Mouse (Mus musculus) c-Kit-negative CD71-positive TER-119-positive erythroid progenitor cells, embryonic 14.5 days (primary cell): ENCODE measurements around the gene Zfp219.

Experiments used
- DNase-seq: peaks from one replicate; pipeline ENCODE4 v3.0.0-alpha.2; 2013; ENCODE audit warnings: low read depth, low spot score

Zfp219 gene

GRCm38 (mm10) chr14:52003981-52004495 is 16.5 kb downstream of the Zfp219 start:
- DNase-seq, result no peak

DNA sequence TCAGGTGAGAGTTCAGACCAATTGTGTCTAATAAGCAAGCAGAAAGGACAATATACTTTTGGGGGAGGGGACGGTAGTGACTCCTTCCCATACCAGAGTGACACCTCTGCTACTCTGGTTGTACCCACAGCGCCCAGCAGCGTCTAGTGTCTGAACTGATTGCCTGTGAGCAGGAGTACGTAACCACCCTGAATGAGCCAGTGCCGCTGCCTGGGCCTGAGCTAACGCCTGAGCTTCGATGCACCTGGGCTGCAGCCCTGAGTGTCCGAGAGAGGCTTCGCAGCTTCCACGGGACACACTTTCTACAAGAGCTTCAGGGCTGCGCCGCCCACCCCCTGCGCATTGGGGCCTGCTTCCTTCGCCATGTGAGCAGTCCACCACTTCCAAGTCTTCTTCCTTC is 23.1 kb downstream of the Zfp219 start:
- DNase-seq, result no peak

DNA sequence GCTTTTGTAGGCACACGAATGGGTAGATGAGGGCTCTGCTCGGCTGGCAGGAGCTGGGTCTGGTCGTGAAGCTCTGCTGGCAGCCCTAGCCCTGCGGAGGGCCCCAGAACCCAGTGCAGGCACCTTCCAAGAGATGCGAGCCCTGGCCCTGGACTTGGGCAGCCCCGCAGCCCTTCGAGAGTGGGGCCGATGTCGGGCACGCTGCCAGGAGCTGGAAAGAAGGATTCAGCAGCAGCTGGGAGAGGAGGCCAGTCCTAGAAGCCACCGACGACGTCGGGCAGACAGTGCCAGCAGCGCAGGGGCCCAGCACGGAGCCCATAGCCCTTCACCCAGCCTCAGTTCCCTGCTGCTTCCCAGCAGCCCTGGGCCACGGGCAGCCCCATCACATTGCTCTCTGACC is 23.7 kb downstream of the Zfp219 start:
- no peak for DNase-seq

DNA sequence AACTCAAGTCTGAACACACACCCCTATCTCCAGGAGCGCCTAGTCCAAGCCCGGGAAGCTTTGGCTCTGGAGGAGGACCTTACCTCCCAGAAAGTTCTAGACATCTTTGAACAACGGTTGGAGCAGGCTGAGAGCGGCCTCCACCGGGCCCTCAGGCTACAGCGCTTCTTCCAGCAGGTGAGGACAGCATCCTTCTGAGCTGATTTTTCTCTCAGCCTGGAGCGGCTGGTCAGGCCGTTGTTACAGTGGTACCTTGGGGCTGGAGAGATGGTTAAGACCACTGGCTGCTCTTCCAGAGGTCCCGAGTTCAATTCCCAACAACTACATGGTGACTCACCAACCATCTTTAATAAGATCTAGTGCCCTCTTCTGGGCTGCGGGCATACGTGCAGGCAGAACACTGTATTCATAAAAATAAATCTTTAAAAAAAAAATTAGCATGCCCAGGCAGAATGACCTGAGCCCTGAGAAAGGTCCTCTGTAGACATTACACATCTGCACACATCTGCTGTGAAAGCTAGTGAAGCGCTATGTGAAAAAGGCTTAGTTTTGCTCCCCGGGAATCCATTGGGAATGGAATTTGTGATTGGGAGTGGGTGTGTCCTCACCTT is 24.2 kb downstream of the Zfp219 start:
- DNase-seq, result no peak

DNA sequence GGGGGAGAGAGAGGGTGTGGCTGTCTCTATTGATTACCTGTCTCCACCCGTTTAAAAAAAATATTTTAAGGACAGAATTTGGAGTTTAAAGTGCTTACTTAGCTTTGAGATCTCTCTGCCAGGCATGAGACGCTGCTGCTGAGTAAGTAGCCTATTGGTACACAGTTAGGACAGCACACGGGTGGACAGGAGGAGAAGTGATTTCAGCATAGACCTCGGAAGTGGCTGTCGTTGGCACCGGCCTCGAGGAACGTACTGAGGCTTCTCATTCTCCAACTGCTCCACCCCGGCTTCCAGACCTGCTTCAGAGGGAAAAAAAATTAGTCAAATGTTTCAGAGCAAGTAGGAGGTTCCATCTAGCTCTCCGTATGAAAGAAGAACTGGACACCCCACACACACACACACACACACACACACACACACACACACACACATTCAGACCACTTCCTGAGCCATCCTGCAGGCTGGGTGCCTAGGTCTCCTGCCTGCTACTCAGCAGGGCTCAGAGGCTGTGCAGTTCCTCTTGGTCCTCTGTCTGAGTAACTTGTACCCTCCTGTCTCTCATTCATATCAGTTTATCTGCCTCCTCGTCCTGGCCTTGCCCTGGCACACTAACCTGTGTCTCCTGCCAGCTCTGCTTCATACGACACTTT is 25.2 kb downstream of the Zfp219 start:
- DNase-seq, result no peak

DNA sequence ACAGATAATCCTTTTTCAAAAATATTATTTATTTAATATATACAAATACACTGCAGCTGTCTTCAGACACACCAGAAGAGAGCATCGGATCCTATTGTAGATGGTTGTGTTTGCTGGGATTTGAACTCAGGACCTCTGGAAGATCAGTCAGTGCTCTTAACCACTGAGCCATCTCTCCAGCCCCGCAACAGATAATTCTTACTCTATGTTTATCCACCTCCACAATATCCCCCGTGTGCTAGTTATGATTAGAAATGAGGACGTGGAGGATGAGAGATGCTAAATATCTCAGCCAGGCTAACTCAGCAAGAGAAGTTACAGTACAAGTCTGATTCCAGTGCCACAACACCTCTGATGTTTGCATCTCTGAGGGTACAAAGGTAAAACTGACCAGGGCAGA is 26.1 kb downstream of the Zfp219 start:
- no peak for DNase-seq

DNA sequence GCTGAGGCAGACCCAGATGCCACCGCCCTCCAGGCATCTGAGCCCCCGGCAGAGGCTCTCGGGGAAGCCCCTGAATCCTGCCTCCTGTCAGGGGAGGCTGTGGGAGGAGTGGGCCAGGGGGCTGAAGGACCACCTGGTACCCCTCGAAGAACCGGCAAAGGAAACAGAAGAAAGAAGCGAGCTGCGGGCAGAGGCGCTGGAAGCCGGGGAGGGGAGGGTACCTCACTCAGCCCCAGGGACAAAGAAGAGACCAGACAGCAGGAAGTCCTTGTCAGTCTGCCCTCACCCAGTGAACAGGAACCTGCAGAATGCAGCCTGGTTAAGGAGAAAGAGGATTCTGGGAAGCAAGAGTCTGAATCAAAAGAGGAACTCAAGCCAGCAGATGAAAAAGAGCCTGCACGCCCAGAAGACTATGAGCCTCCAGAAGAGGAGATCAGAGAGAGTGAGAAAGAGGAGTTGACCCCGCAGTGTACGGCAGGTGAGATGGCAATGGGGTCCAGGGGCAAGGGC is 31.0 kb downstream of the Zfp219 start:
- no peak for DNase-seq

GRCm38 (mm10) chr14:51988731-51989130 is 31.8 kb downstream of the Zfp219 start:
- DNase-seq, result no peak

DNA sequence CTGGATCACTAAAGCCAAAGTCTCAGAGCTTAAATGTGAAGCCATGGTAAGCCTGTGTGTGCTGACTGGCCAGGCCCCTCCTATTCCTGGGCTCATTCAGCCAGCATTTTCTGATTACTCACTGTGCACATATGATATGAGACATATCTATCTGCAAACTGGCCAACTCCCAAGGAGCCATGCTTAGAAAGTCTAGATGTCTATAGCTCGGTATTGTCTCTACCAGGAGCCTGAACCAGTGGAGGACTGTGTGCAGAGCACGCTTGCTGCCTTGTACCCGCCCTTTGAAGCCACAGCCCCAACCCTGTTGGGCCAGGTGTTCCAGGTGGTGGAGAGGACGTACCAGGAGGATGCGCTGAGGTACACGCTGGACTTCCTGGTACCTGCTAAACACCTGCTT is 33.4 kb downstream of the Zfp219 start:
- DNase-seq, result no peak

DNA sequence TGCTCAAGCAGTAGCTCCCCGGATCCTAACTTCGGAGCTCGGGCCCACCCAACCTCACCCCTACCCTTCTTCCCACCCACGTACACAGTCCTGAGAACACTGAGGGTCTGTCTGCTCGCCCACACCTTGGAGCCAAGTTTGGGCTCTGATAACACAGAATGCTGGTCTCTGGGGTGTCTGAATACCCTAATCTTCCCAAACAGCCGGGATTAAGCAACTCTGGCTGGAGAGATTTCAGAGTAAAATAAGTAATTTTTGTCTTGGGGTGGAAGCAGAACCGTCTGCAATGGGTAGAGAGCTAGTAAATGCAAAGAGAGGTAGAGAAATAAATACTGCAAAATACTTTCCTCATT is 34.4 kb downstream of the Zfp219 start:
- no peak for DNase-seq

GRCm38 (mm10) chr14:51985301-51986152 is 35.0 kb downstream of the Zfp219 start:
- DNase-seq, result no peak

GRCm38 (mm10) chr14:51984247-51985231 is 36.0 kb downstream of the Zfp219 start, which contains the start of gene Arhgef40:
Gene Arhgef40, plus strand, starts transcription at chr14:51984719.
- no peak for DNase-seq

- no peak for DNase-seq
Observed at GRCm38 (mm10) chr14:51983855-51984246, 36.7 kb downstream of the Zfp219 start.

- no peak for DNase-seq
Observed at GRCm38 (mm10) chr14:51983251-51983650, 37.3 kb downstream of the Zfp219 start.

DNA sequence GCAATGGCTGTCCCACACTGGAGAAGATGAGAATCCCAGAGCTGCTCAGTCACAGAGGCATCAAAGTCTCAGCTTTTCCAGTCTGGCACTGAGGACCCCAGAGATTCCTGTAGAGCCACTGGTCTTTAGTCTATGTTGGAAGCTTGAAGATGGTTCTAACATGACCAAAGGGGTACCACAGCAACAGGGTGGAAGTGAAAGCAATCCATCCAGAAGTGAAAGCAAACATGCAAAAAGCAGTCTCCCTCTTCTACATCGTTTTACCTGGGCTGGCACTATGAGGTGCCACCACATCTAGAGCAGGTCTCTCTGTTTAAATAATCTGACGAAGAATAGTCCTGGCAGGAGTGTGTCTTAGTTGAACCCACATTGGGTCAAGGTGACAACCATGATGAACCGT is 41.3 kb downstream of the Zfp219 start:
- no peak for DNase-seq

DNA sequence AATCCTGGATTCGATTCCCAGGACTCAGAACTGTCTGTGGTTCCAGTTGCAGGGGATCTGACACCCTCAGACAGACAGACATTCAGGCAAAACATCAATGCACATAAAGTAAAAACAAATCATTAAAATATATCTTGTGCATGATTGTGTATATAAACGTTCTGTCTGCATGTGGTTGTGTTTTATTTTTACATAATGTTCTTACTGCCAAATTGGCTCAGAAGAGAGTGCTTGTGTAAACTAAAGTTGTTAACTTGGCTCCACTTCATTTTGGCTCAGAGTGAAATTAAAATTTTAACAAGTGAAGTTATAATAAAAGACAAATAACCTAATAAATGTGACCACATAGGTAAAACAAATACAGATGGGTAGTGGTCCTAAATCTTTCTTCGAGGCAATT is 53.1 kb downstream of the Zfp219 start:
- no peak for DNase-seq

DNA sequence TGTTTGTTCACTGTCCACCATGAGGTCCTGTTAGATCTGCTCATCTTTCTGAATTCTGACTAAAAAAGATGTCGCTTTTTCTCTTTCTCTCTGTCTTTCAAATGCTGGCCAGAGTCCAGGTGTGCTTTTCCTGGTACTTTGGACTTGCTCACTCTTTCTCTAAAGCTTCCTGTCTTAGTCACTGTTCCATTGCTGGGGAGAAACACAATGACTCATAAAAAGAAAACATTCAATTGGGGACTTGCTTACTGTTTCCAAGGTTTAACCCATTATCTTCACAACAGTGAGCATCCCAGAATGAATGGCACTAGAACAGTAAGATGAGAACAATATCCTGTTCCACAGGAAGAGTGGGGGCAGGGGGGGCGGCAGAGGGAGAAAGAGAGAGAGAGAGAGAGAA is 60.2 kb downstream of the Zfp219 start:
- no peak for DNase-seq
